Mouse (Mus musculus): ENCODE results near the gene Apaf1. TPM values are rescaled to one million over a fixed set of nuclear protein-coding genes. Genes with fewer than 3 reads are reported as not detected.
A peak's percentile ranks its signal among the peaks of the same experiment; 100 is the strongest.

Apaf1 gene
- polyA plus RNA-seq, 1 experiment: 53.9 TPM

DNA sequence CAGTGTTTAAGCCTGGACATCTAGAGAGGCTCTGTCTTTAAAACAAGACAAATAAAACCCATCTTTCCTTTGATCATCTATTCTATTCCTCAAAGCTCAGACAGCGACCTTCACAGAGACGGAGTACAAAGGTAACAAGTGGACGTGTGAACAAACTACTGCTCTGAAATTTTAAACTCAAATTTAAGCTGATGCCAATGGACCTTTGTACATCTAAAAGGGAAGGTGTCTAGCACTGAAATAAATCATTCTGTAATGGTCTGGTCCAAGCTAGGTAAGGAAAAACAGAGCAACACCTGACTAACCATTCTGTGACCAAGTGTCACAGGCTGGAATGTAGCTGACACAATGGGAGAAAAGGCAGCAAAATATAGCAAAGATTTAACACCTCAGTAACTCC lies 31.4 kb downstream of the Apaf1 start:
- H3K27ac ChIP-seq (ENCODE audit: insufficient read depth, low read length): no peak overlapping the region
- no peak overlapping the region for H3K4me3 ChIP-seq (ENCODE audit: insufficient read depth, low read length)
- H3K4me1 ChIP-seq (ENCODE audit: control insufficient read depth, insufficient read depth, low read length): no peaks in the 10 kb centered on the region
- no peak for TF ChIP-seq POLR2A (IDR thresholded peaks at IDR 0.05; ENCODE audit: low read depth, low read length)
- TF ChIP-seq CTCF (IDR thresholded peaks at IDR 0.05; ENCODE audit: borderline replicate concordance, insufficient read depth, low read length): no peak

GRCm38 (mm10) chr10:91049696-91050095 lies 32.9 kb downstream of the Apaf1 start:
- Histone ChIP-seq H3K4me1 (ENCODE audit: control insufficient read depth, insufficient read depth, low read length) (no peaks in the 10 kb centered on the region), H3K27ac (ENCODE audit: insufficient read depth, low read length) (no peak overlapping the region), H3K4me3 (ENCODE audit: insufficient read depth, low read length) (no peak overlapping the region)
- TF ChIP-seq POLR2A (IDR thresholded peaks at IDR 0.05; ENCODE audit: low read depth, low read length): no peak
- no peak for TF ChIP-seq CTCF (IDR thresholded peaks at IDR 0.05; ENCODE audit: borderline replicate concordance, insufficient read depth, low read length)

- TF ChIP-seq POLR2A (IDR thresholded peaks at IDR 0.05; ENCODE audit: low read depth, low read length) (no peak), CTCF (IDR thresholded peaks at IDR 0.05; ENCODE audit: borderline replicate concordance, insufficient read depth, low read length) (peak; percentile 93)
- Histone ChIP-seq H3K27ac (ENCODE audit: insufficient read depth, low read length) (no peak overlapping the region), H3K4me1 (ENCODE audit: control insufficient read depth, insufficient read depth, low read length) (no peaks in the 10 kb centered on the region), H3K4me3 (ENCODE audit: insufficient read depth, low read length) (no peak overlapping the region)
These were observed 48.6 kb downstream of the Apaf1 start for GRCm38 (mm10) chr10:91033942-91034341.

GRCm38 (mm10) chr10:91032399-91032798 lies 50.2 kb downstream of the Apaf1 start:
- peak; percentile 90; the same call in 1 of the 2 replicates for TF ChIP-seq CTCF (IDR thresholded peaks at IDR 0.05; ENCODE audit: borderline replicate concordance, insufficient read depth, low read length)
- TF ChIP-seq POLR2A (IDR thresholded peaks at IDR 0.05; ENCODE audit: low read depth, low read length): no peak

DNA sequence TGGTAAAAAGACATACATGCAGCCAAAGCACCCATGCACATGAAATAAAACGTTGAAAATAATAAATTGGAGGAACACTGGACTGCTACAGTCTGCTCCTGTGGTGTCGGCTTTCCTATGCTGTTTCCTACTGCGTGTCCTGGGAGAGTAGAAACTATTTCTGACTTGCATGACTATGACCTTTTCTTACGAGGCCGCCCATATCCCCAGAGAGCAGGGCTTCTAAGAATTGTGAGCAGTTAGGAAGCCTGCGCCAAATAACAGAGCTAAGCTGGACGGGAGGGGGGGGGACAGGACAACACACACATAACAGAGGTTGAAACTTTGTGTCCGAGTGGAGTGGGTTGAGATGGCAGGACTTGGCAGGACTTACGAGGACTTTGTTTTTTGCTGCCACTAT lies 51.4 kb downstream of the Apaf1 start:
- TF ChIP-seq CTCF (IDR thresholded peaks at IDR 0.05; ENCODE audit: borderline replicate concordance, insufficient read depth, low read length) (no peak), POLR2A (IDR thresholded peaks at IDR 0.05; ENCODE audit: low read depth, low read length) (no peak)
- peaks cover 2% of the 10 kb centered on the region; the same call in 1 of the 2 replicates for H3K4me1 ChIP-seq (ENCODE audit: control insufficient read depth, insufficient read depth, low read length)
- H3K27ac ChIP-seq (ENCODE audit: insufficient read depth, low read length): no peak overlapping the region
- H3K4me3 ChIP-seq (ENCODE audit: insufficient read depth, low read length): no peak overlapping the region

More at GRCm38 (mm10) chr10:91032399-91032798, 50.2 kb downstream of the Apaf1 start:
- H3K27ac ChIP-seq (ENCODE audit: insufficient read depth, low read length): no peak overlapping the region
- H3K4me1 ChIP-seq (ENCODE audit: control insufficient read depth, insufficient read depth, low read length): peaks cover 2% of the 10 kb centered on the region; the same call in 1 of the 2 replicates
- no peak overlapping the region for H3K4me3 ChIP-seq (ENCODE audit: insufficient read depth, low read length)

DNA sequence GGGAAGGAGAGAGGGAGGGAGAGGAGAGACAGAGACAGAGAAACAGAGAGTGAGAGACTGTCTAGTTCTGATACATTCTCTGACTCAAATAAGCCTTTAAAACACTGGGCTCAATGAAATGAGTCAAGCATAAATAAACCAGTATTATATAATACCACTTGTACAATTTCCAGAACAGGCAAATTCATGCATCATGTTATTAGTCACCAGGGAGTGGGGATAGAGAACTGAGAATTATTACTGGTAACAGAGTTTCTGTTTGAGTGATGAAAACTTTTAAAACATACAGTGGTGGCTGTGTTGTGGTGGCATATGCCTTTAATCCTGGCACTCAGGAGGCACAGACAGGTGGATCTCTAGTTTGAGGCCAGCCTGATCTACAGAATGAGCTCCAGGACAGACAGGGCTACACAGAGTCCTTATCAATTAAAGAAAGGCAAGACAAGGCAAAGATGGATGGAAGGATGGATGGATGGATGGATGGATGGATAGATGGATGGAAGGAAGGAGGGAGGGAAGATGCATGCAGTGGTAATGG lies 53.5 kb downstream of the Apaf1 start:
- Histone ChIP-seq H3K27ac (ENCODE audit: insufficient read depth, low read length) (no peak overlapping the region), H3K4me1 (ENCODE audit: control insufficient read depth, insufficient read depth, low read length) (peaks cover 2% of the 10 kb centered on the region; the same call in 1 of the 2 replicates), H3K4me3 (ENCODE audit: insufficient read depth, low read length) (no peak overlapping the region)
- no peak for TF ChIP-seq CTCF (IDR thresholded peaks at IDR 0.05; ENCODE audit: borderline replicate concordance, insufficient read depth, low read length)
- no peak for TF ChIP-seq POLR2A (IDR thresholded peaks at IDR 0.05; ENCODE audit: low read depth, low read length)

- H3K4me1 ChIP-seq (ENCODE audit: control insufficient read depth, insufficient read depth, low read length): peaks cover 2% of the 10 kb centered on the region; the same call in 1 of the 2 replicates
- no peak overlapping the region for H3K27ac ChIP-seq (ENCODE audit: insufficient read depth, low read length)
- H3K4me3 ChIP-seq (ENCODE audit: insufficient read depth, low read length): no peak overlapping the region
- TF ChIP-seq CTCF (IDR thresholded peaks at IDR 0.05; ENCODE audit: borderline replicate concordance, insufficient read depth, low read length) (no peak), POLR2A (IDR thresholded peaks at IDR 0.05; ENCODE audit: low read depth, low read length) (no peak)
These were observed 54.6 kb downstream of the Apaf1 start for GRCm38 (mm10) chr10:91027964-91028363.

DNA sequence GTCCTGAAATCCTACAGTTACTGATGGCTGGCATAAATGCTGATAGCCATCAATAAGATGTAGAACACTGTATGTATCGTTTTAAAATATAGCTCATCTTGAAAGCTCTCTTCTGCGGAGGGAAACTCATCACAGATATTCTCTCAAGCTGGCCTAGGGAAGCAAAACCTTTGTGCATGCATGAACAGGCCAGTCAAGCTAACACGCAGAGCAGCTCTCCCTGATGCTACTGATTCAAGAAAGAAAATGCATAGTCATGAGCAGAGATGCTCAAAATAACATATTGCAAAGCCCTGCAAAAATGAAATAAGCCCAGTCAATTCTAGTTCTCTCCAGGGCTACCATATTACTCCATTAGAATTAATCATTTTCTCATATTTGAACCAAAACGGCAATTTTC lies 55.1 kb downstream of the Apaf1 start:
- no peak overlapping the region for H3K27ac ChIP-seq (ENCODE audit: insufficient read depth, low read length)
- H3K4me3 ChIP-seq (ENCODE audit: insufficient read depth, low read length): no peak overlapping the region
- H3K4me1 ChIP-seq (ENCODE audit: control insufficient read depth, insufficient read depth, low read length): peaks cover 2% of the 10 kb centered on the region; the same call in 1 of the 2 replicates
- TF ChIP-seq CTCF (IDR thresholded peaks at IDR 0.05; ENCODE audit: borderline replicate concordance, insufficient read depth, low read length) (no peak), POLR2A (IDR thresholded peaks at IDR 0.05; ENCODE audit: low read depth, low read length) (no peak)

DNA sequence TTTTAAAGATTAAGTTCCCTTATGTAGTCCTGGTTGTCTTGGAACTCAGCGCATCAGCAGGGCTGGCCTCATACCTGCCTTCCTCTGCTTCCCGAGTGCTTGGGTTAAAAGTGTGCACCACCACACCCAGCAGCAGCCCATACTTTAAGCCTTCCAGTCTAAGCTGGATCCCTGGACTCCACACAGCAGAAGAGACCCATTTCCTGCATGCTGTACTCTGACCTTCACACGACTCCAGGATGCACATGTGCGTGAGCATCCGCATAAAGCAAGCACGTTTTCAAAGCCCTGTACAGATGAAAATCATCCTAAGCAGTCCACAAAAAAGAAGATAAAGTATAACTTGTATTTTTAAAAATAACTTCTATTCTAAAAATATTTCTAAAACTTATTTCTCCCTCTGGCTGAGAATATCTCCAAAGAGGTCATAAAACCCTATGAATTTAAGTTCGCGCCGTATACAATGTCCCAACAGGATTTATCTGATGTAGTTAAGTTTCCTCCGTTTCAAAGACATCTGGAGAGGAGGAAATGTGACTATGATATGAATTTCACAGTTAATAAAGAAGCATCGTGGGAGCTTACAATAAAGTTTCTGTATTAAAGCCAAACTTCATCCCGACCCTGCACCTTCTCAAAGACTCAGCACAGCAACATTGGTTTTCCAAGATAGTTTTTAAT lies 76.6 kb downstream of the Apaf1 start:
- H3K4me1 ChIP-seq (ENCODE audit: control insufficient read depth, insufficient read depth, low read length): no peaks in the 10 kb centered on the region
- H3K4me3 ChIP-seq (ENCODE audit: insufficient read depth, low read length): no peak overlapping the region
- no peak for TF ChIP-seq POLR2A (IDR thresholded peaks at IDR 0.05; ENCODE audit: low read depth, low read length)
- TF ChIP-seq CTCF (IDR thresholded peaks at IDR 0.05; ENCODE audit: borderline replicate concordance, insufficient read depth, low read length): no peak
- no peak overlapping the region for H3K27ac ChIP-seq (ENCODE audit: insufficient read depth, low read length)

DNA sequence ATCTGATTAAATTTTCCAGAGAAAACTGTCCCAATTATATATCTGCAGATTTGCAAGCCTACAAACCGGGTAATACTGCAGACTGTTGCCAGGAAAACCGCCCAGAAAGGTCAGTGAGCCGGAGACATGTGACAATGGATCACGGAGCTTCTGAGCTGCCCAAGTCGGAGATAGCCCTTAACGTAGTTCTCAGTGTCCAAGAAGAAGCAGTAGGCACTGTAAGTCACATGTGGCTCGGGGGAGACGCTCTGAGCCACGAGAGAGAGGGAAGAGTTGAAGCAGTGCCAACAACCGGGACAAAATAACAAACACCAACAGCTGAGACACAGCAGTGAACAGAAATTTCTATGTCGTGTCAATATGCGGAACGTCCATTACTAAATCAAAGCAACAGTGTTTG lies 81.1 kb downstream of the Apaf1 start:
- TF ChIP-seq CTCF (IDR thresholded peaks at IDR 0.05; ENCODE audit: borderline replicate concordance, insufficient read depth, low read length): no peak
- TF ChIP-seq POLR2A (IDR thresholded peaks at IDR 0.05; ENCODE audit: low read depth, low read length): no peak
- Histone ChIP-seq H3K27ac (ENCODE audit: insufficient read depth, low read length) (no peak overlapping the region), H3K4me1 (ENCODE audit: control insufficient read depth, insufficient read depth, low read length) (no peaks in the 10 kb centered on the region), H3K4me3 (ENCODE audit: insufficient read depth, low read length) (no peak overlapping the region)
